Mouse (Mus musculus): Measurements from ENCODE around the gene Hacd2. TPM values are rescaled to one million over a fixed set of nuclear protein-coding genes. Genes with fewer than 3 reads are reported as not detected.

The Hacd2 gene
- polyA plus RNA-seq, 1 experiment from 2014 or later: 89.1 TPM

- Histone ChIP-seq H3K9ac (no peak overlapping the region), H3K4me3 (no peak overlapping the region), H3K27me3 (no peaks in the 10 kb centered on the region), H3K9me3 (no peaks in the 10 kb centered on the region), H3K36me3 (no peaks in the 10 kb centered on the region), H3K27ac (no peak overlapping the region), H3K4me2 (no peak overlapping the region), H3K4me1 (no peaks in the 10 kb centered on the region)
- WGBS: 72% methylated on average over 3 of the region's 3 CpGs
- no peak for ATAC-seq (ENCODE audit: borderline replicate concordance, extremely low read depth, low FRiP score, low TSS enrichment)
Observed at GRCm38 (mm10) chr16:35056786-35057185, 34.6 kb downstream of the Hacd2 start.

- Histone ChIP-seq H3K4me1 (no peaks in the 10 kb centered on the region), H3K4me3 (no peak overlapping the region), H3K9ac (no peak overlapping the region), H3K36me3 (no peaks in the 10 kb centered on the region), H3K27me3 (no peaks in the 10 kb centered on the region), H3K4me2 (no peak overlapping the region), H3K9me3 (no peaks in the 10 kb centered on the region), H3K27ac (no peak overlapping the region)
- 60% methylated on average over 2 of the region's 2 CpGs for WGBS
- no peak for ATAC-seq (ENCODE audit: borderline replicate concordance, extremely low read depth, low FRiP score, low TSS enrichment)
Observed at GRCm38 (mm10) chr16:35061017-35061416, 38.8 kb downstream of the Hacd2 start.

- Histone ChIP-seq H3K4me2 (no peak overlapping the region), H3K4me3 (no peak overlapping the region), H3K27ac (no peak overlapping the region), H3K36me3 (no peaks in the 10 kb centered on the region), H3K9me3 (no peaks in the 10 kb centered on the region), H3K27me3 (no peaks in the 10 kb centered on the region), H3K4me1 (no peaks in the 10 kb centered on the region), H3K9ac (no peak overlapping the region)
- 93% methylated on average over 6 of the region's 6 CpGs for WGBS
- ATAC-seq (ENCODE audit: borderline replicate concordance, extremely low read depth, low FRiP score, low TSS enrichment): no peak
Observed at GRCm38 (mm10) chr16:35065724-35066123, 43.5 kb downstream of the Hacd2 start.

- no peak for ATAC-seq (ENCODE audit: borderline replicate concordance, extremely low read depth, low FRiP score, low TSS enrichment)
- no peak overlapping the region for H3K4me2 ChIP-seq
Observed at GRCm38 (mm10) chr16:35067095-35067494, 44.9 kb downstream of the Hacd2 start.

GRCm38 (mm10) chr16:35067631-35068030 lies 45.4 kb downstream of the Hacd2 start:
- no peaks in the 10 kb centered on the region for H3K27me3 ChIP-seq
- 94% methylated on average over 3 of the region's 3 CpGs for WGBS
- H3K4me3 ChIP-seq: no peak overlapping the region
- no peaks in the 10 kb centered on the region for H3K4me1 ChIP-seq
- H3K4me2 ChIP-seq: no peak overlapping the region
- ATAC-seq (ENCODE audit: borderline replicate concordance, extremely low read depth, low FRiP score, low TSS enrichment): no peak
- H3K36me3 ChIP-seq: no peaks in the 10 kb centered on the region
- no peak overlapping the region for H3K9ac ChIP-seq
- no peak overlapping the region for H3K27ac ChIP-seq
- no peaks in the 10 kb centered on the region for H3K9me3 ChIP-seq

More at GRCm38 (mm10) chr16:35067095-35067494, 44.9 kb downstream of the Hacd2 start:
- H3K9ac ChIP-seq: no peak overlapping the region
- H3K9me3 ChIP-seq: no peaks in the 10 kb centered on the region
- no peaks in the 10 kb centered on the region for H3K4me1 ChIP-seq
- H3K27me3 ChIP-seq: no peaks in the 10 kb centered on the region
- WGBS: 52% methylated on average over 8 of the region's 8 CpGs
- H3K4me3 ChIP-seq: no peak overlapping the region
- no peaks in the 10 kb centered on the region for H3K36me3 ChIP-seq
- H3K27ac ChIP-seq: no peak overlapping the region

- Histone ChIP-seq H3K4me3 (no peak overlapping the region), H3K9ac (no peak overlapping the region), H3K27ac (no peak overlapping the region), H3K36me3 (no peaks in the 10 kb centered on the region), H3K4me2 (no peak overlapping the region), H3K4me1 (no peaks in the 10 kb centered on the region), H3K27me3 (no peaks in the 10 kb centered on the region), H3K9me3 (no peaks in the 10 kb centered on the region)
- 79% methylated on average over 4 of the region's 4 CpGs for WGBS
- ATAC-seq (ENCODE audit: borderline replicate concordance, extremely low read depth, low FRiP score, low TSS enrichment): no peak
Observed at GRCm38 (mm10) chr16:35068886-35069285, 46.7 kb downstream of the Hacd2 start.

GRCm38 (mm10) chr16:35074436-35074835 lies 52.2 kb downstream of the Hacd2 start:
- no peaks in the 10 kb centered on the region for H3K9me3 ChIP-seq
- H3K27ac ChIP-seq: no peak overlapping the region
- no peak overlapping the region for H3K4me2 ChIP-seq
- no peak overlapping the region for H3K4me3 ChIP-seq
- no peaks in the 10 kb centered on the region for H3K27me3 ChIP-seq
- no peaks in the 10 kb centered on the region for H3K36me3 ChIP-seq
- no peaks in the 10 kb centered on the region for H3K4me1 ChIP-seq
- no peak for ATAC-seq (ENCODE audit: borderline replicate concordance, extremely low read depth, low FRiP score, low TSS enrichment)
- H3K9ac ChIP-seq: no peak overlapping the region

- no peaks in the 10 kb centered on the region for H3K27me3 ChIP-seq
- ATAC-seq (ENCODE audit: borderline replicate concordance, extremely low read depth, low FRiP score, low TSS enrichment): no peak
- WGBS: 79% methylated on average over 3 of the region's 3 CpGs
- H3K36me3 ChIP-seq: no peaks in the 10 kb centered on the region
- no peak overlapping the region for H3K4me3 ChIP-seq
- no peaks in the 10 kb centered on the region for H3K9me3 ChIP-seq
- H3K9ac ChIP-seq: no peak overlapping the region
- H3K4me1 ChIP-seq: no peaks in the 10 kb centered on the region
- H3K27ac ChIP-seq: no peak overlapping the region
- H3K4me2 ChIP-seq: no peak overlapping the region
Observed at GRCm38 (mm10) chr16:35075643-35076042, 53.4 kb downstream of the Hacd2 start.

GRCm38 (mm10) chr16:35093500-35093899 lies 71.3 kb downstream of the Hacd2 start:
- no peak for ATAC-seq (ENCODE audit: borderline replicate concordance, extremely low read depth, low FRiP score, low TSS enrichment)
- peaks cover 2% of the 10 kb centered on the region; the same call in 1 of the 2 replicates for H3K36me3 ChIP-seq
- H3K4me2 ChIP-seq: no peak overlapping the region
- no peaks in the 10 kb centered on the region for H3K4me1 ChIP-seq
- no peak overlapping the region for H3K4me3 ChIP-seq
- H3K27me3 ChIP-seq: no peaks in the 10 kb centered on the region
- no peak overlapping the region for H3K9ac ChIP-seq
- no peak overlapping the region for H3K27ac ChIP-seq
- H3K9me3 ChIP-seq: no peaks in the 10 kb centered on the region

- H3K27ac ChIP-seq: no peak overlapping the region
- no peaks in the 10 kb centered on the region for H3K9me3 ChIP-seq
- H3K4me1 ChIP-seq: no peaks in the 10 kb centered on the region
- no peaks in the 10 kb centered on the region for H3K27me3 ChIP-seq
- no peak overlapping the region for H3K4me3 ChIP-seq
- no peak overlapping the region for H3K4me2 ChIP-seq
- no peak for ATAC-seq (ENCODE audit: borderline replicate concordance, extremely low read depth, low FRiP score, low TSS enrichment)
- H3K9ac ChIP-seq: no peak overlapping the region
- peaks cover 2% of the 10 kb centered on the region; the same call in 1 of the 2 replicates for H3K36me3 ChIP-seq
- 87% methylated on average over 3 of the region's 3 CpGs for WGBS
Observed at GRCm38 (mm10) chr16:35097870-35098530, 75.8 kb downstream of the Hacd2 start.

GRCm38 (mm10) chr16:35101751-35102420 lies 79.7 kb downstream of the Hacd2 start:
- no peak for ATAC-seq (ENCODE audit: borderline replicate concordance, extremely low read depth, low FRiP score, low TSS enrichment)
- Histone ChIP-seq H3K27ac (no peak overlapping the region), H3K4me3 (no peak overlapping the region), H3K27me3 (no peaks in the 10 kb centered on the region), H3K9me3 (no peaks in the 10 kb centered on the region), H3K4me2 (no peak overlapping the region), H3K9ac (no peak overlapping the region), H3K4me1 (no peaks in the 10 kb centered on the region), H3K36me3 (0 out of 2 replicates have a peak, but pooled peaks cover 10% of the 10 kb centered on the region)
- 84% methylated on average over 12 of the region's 12 CpGs for WGBS

- no peak for ATAC-seq (ENCODE audit: borderline replicate concordance, extremely low read depth, low FRiP score, low TSS enrichment)
Observed at GRCm38 (mm10) chr16:35102866-35103620, 80.8 kb downstream of the Hacd2 start.

More at GRCm38 (mm10) chr16:35102866-35103620, 80.8 kb downstream of the Hacd2 start:
- Histone ChIP-seq H3K27ac (no peak overlapping the region), H3K9ac (no peak overlapping the region), H3K27me3 (no peaks in the 10 kb centered on the region), H3K4me2 (no peak overlapping the region), H3K9me3 (no peaks in the 10 kb centered on the region), H3K4me1 (no peaks in the 10 kb centered on the region), H3K36me3 (0 out of 2 replicates have a peak, but pooled peaks cover 13% of the 10 kb centered on the region), H3K4me3 (no peak overlapping the region)
- WGBS: 44% methylated on average over 7 of the region's 7 CpGs

Data from lung, embryonic 15.5 days (tissue).